Mouse (Mus musculus) cerebellum, adult 18-20 months (tissue): ENCODE measurements at regions not wholly inside any gene's neighbourhood (a gene's known extent, or its start where the extent isn't known, plus 50 kb on each side); places are given as distances from the start of the nearest gene placed in this dataset.

Experiments
- DNase-seq, 2 experiments: peaks; one replicate each; pipeline ENCODE4 v3.0.0; 2021

DNA sequence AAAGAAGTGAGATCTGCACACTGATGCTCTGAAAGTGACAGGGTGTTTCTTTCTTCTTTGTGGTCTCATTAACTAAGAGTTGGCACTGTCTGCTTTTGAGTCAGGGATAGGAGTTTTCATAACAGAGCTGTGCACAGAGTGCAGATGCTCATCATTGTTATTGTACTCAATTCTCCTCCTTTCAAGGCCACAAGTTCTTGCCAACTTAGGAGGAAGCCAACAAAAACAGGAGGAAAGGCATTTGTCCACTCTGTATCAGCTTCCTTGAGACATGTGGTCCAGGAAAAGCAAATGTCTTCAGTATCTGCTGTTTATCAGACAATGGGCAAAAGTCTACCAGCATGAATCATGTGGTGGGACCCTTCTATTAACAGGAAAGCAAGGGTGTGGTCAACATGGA, 345.1 kb downstream of the Fam181b start:
- no peak for DNase-seq

DNA sequence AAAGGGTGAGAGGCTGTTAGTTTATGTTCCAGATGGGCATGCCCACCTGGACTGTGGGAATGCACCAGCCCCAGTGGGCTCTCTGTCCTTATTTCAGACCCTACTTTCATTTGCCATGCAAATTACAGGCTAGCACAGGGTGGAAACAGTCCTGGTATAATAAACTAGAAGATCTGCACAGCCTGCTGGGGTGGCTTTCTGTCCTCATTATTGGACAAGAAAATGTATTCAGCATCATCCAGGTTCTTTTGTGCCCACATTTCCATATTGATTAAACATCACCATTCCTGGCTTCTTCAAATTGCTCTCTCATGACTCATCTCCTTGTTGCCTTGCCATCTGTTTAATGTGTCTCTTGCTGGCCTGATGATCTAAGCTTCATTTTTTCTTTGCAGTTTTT, 355.4 kb downstream of the Fam181b start:
- no peak for DNase-seq

- no peak for DNase-seq
Observed at GRCm38 (mm10) chr7:93454071-93454470, 374.4 kb downstream of the Fam181b start.

DNA sequence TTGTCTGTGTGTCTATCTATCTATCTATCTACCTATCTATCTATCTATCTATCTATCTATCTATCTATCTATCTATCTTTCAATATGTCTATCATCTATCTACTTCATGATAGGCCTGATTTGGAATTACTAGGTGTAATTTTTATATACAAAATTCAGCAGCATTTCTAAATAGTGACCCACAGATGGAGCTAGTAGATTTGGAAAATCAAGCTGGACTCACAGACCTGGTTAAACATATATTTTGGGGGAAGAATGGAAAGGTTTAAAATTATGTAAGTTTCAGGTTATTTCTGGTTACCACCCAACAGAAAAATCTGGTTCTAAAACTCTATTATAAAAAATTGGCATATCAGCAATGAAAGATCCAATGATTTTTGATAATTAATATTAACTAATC, 383.7 kb downstream of the Fam181b start:
- no peak for DNase-seq

GRCm38 (mm10) chr7:93473371-93473770, 393.7 kb downstream of the Fam181b start:
- DNase-seq, result no peak

DNA sequence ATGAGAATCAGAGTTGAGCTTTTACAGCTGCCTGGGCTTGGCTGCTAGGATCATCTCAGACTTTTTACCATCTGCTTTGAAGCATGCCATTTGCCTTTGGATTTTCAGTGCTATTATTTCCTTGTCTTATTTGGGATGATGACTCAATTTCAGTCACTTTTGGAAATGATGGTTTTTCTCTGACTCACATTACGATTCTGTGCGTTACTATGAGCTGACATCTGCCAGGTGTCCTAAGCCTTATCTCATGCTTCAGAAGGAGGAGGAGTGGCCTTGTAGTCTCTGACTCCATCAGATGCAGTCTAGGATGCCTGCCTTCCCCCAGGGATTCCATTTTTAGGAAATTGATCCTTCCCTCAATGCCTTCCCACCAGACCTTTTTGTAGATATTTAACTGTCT, 431.0 kb downstream of the Fam181b start:
- no peak for DNase-seq

DNA sequence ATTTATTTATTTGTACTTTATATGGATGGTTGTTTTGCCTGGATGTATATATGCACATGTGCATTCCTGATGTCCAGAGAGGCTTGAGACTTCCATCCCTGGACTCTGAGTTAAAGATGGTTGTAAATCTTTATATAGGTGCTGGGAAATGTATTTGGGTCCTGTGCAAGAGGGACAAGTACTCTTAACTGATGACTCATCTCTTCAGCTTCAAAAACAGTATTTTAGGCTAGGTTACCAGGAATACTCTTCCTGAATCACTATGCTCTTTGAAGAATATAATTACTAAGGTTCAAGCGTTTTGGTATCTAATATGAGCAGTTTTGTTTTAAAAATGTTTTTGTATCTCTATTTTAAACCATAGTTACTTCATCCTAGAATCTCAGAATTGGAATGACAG, 431.6 kb downstream of the Fam181b start:
- no peak for DNase-seq

DNA sequence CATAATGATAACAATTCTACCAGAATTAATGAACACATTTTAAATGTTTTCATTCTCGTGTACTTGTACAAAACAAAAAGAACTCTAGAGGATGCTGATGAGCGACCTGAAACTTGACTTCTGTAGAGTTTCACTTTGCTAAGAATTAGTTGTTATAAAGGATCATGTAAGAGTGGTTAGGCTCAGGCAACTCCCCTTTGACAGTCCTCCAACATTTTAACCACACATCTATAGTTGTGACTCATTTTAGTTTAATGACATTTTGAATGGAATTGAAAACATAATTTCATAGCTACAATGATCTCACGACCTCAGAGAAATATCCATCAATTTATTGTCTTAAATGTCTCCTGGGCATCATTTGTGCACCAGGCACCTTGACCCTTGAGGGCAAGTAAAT, 479.5 kb downstream of the Fam181b start:
- DNase-seq, result no peak

DNA sequence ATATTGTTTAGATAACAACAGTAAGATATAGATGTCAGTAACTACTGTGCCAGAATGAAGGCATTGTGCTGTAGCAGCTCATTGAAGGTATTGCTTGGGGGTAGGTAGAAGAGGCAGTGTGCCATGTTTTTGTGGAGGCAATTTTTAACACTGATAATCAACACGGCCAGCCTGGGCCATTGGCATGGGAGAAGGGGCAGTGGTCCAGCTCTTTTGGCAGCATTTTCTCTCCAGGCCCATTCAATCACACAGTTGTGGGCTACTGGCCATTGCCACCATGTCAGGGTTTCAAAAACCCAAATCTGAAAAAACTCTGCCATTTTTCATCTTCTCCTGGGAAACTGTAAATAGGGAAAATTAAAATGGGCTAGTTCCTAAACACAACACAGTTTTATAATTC, 497.9 kb downstream of the Fam181b start:
- peak; percentile 5 to 6 for DNase-seq

- no peak for DNase-seq
Observed at GRCm38 (mm10) chr7:93587121-93587520, 507.5 kb downstream of the Fam181b start.

- DNase-seq, result no peak
Observed at GRCm38 (mm10) chr7:93588088-93588487, 508.4 kb downstream of the Fam181b start.
